Mouse (Mus musculus) E14TG2a.4 (cell line): ENCODE measurements around the gene Tfb2m.

Experiments
- H3K27me3 ChIP-seq: 2 replicates; pipeline ENCODE4 v1.6.1; 2014; ENCODE audit warnings: low read length, control low read depth; ENCODE audit not compliant: insufficient read depth
- H3K36me3 ChIP-seq: 2 replicates; pipeline ENCODE4 v1.6.1; 2014; ENCODE audit warnings: low read length, control low read depth; ENCODE audit not compliant: insufficient read depth
- H3K4me1 ChIP-seq: replicated peaks from 2 replicates; pipeline ENCODE4 v1.6.1; 2014; ENCODE audit warnings: low read depth, low read length, control low read depth
- H3K4me3 ChIP-seq: replicated peaks from 2 replicates; pipeline ENCODE4 v1.5.1; 2014; ENCODE audit warnings: mild to moderate bottlenecking, low read length
- H3K9me3 ChIP-seq: 2 replicates; pipeline ENCODE4 v1.6.1; 2014; ENCODE audit warnings: low read length, control low read depth
- CTCF ChIP-seq: conservative IDR thresholded peaks from 2 replicates; pipeline ENCODE4 v1.5.1; 2014; ENCODE audit warnings: low read length
- NANOG ChIP-seq: IDR thresholded peaks from 2 replicates; pipeline ENCODE4 v1.6.1; 2014; ENCODE audit warnings: borderline replicate concordance, low read length, mixed read lengths
- POU5F1 ChIP-seq: IDR thresholded peaks from 2 replicates; pipeline ENCODE4 v1.6.1; 2014; ENCODE audit warnings: low read length, borderline replicate concordance

Gene Tfb2m

DNA sequence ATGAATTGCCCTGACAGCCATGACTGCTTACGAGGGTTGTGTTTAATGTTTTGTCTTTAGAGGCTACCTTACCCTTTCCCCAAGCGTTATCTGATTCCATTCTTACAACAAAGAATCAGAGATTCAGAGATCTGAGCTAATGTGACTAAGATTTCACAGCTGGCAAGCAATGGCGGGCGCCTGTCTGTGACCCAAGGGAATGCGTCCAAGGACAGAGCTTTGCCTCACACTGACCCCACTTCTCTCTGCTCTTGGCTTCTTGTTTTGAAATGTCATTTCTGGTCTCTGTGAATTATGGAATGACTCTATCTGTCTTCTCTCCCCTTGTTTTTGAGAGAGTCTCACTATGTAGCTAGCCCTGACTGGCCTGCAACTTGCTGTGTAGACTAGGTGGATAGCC is 17.9 kb upstream of the Tfb2m start:
- H3K27me3 ChIP-seq, result no peaks in the 10 kb centered on the region
- peaks cover 4% of the 10 kb centered on the region; the same call in 1 of the 2 replicates for H3K36me3 ChIP-seq
- TF ChIP-seq NANOG (no peak), POU5F1 (no peak), CTCF (no peak)
- H3K9me3 ChIP-seq, result no peaks in the 10 kb centered on the region
- H3K4me1 ChIP-seq, result peaks cover 52% of the 10 kb centered on the region
- H3K4me3 ChIP-seq, result no peak overlapping the region

DNA sequence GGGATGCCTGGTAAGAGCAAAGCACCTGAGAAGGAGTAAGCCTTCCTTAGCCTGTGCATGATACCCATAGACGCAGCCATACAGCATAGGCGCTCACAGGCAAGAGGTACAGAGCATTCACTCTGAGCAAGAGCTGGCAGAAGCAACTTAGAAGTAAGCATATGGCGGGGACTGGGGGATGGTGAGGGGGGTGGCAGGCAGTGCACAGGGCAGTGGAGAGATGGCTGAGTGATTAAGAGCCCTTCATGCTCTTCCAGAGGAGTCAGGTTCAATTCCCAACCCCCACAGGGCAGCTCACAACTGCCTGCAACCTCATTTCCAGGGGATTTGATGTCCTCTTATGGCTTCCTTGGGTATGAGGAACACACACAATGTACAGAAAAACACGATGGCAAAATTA is 17.1 kb upstream of the Tfb2m start:
- Histone ChIP-seq H3K4me1 (peaks cover 46% of the 10 kb centered on the region), H3K4me3 (no peak overlapping the region), H3K36me3 (peaks cover 4% of the 10 kb centered on the region; the same call in 1 of the 2 replicates), H3K27me3 (no peaks in the 10 kb centered on the region), H3K9me3 (no peaks in the 10 kb centered on the region)
- no peak for TF ChIP-seq POU5F1
- TF ChIP-seq NANOG, result no peak
- TF ChIP-seq CTCF, result no peak

DNA sequence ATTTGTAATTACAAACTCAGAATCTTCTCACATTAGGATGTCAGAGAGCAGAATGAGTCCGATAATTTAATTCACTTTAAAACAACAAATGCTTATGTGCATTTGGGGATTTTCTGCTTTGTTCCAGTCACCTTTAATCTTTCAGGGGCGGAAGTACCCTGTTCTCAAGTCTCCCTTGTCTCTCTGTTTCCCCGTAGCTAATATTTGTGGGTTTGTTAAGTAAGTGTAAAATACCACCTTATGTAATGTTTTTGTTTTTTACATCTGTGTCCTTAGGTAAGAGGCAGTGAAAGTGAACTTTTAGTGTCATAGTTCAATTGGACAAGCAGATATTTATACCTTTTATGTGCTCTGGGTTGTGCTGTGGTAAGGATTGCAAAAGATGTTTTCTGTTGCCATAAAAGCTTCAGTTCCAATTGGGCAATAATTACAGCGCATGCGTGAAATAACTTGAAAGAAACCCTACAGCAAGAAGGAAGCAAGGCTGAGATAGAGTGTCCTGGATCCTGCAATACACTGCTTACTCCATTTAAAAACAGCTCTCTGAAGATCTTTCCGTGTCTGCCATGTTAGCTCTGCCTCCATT is 14.9 kb upstream of the Tfb2m start:
- Histone ChIP-seq H3K4me1 (peaks cover 36% of the 10 kb centered on the region), H3K4me3 (no peak overlapping the region), H3K9me3 (no peaks in the 10 kb centered on the region), H3K27me3 (no peaks in the 10 kb centered on the region), H3K36me3 (peaks cover 4% of the 10 kb centered on the region; the same call in 1 of the 2 replicates)
- TF ChIP-seq NANOG, result no peak

DNA sequence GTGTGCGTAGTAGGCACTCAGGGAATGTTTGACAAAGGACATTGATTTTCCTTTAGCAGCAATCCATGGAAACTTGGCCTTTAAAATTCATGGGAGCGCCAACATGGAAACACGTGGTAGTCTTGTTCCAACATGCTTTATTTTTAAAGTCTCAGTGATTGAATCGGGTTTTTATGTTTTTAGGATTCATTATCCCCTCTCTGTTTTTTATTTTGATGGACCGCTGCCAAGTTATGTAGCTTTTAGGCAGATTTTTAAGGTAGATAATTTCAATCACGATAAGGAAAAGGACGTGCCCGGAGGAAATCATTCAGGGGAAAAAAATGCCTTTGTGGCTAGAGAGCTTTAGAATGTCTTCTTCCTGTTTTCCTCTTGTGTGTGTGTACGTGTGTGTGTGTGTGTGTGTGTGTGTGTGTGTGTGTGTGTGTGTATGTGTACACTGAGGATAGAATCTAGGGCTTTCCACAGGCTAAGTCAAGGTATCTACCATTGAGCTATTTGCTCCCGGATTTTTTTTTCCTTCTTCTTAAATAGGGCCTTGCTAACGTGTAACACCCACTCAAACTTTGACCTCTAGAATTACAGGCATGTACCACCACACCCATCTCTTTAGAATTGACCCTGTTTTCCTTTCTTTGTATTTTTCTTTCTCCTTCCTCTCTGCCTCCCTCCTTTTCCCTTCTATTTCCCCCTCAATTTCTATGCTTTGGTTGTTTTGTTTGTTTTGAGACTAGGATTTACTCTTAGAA is 13.6 kb upstream of the Tfb2m start:
- Histone ChIP-seq H3K9me3 (no peaks in the 10 kb centered on the region), H3K4me3 (no peak overlapping the region), H3K4me1 (peaks cover 36% of the 10 kb centered on the region), H3K27me3 (no peaks in the 10 kb centered on the region), H3K36me3 (peaks cover 4% of the 10 kb centered on the region; the same call in 1 of the 2 replicates)
- TF ChIP-seq NANOG (no peak), POU5F1 (no peak), CTCF (no peak)

DNA sequence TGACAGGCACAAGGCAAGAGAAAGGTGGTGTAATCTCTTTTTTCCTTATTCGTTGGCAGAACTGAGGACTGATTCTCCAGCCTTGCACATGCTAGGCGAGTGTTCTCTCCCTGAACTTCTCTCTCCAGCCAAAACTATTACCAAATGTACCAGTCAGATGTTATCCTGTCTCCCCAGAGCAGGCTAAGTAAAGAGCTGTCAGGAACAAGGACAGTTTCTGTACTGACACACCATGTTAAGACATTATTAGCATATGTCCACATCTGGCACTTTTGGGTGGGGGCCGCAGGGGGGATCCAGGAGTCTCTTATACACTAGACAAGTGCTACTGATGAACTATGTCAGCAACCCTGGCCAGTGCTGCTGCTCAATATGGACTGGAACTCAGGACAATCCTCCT is 10.9 kb upstream of the Tfb2m start:
- Histone ChIP-seq H3K9me3 (no peaks in the 10 kb centered on the region), H3K4me3 (no peak overlapping the region), H3K27me3 (no peaks in the 10 kb centered on the region), H3K36me3 (peaks cover 4% of the 10 kb centered on the region; the same call in 1 of the 2 replicates), H3K4me1 (peaks cover 32% of the 10 kb centered on the region)
- TF ChIP-seq POU5F1, result no peak
- TF ChIP-seq NANOG, result no peak
- no peak for TF ChIP-seq CTCF

DNA sequence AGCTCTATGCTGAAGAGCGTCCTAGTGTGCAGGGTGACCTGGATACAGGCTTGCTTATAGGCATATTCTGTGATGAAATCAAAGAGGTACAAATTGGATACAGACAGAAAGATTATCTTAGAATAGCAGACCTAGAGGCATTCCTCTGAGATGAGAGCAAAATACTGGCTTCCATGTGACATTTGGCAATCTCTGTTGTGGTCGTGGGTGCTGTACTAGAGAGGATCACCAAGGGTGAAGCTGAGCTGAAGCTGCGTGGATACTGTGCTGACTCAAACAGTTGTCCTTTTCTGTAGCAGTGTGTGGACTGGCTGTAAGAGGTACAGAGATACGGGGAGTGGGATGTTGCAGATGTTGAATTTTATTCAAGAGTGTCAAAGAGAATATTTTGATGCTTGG is 7.9 kb upstream of the Tfb2m start:
- Histone ChIP-seq H3K36me3 (no peaks in the 10 kb centered on the region), H3K4me3 (no peak overlapping the region), H3K9me3 (no peaks in the 10 kb centered on the region), H3K27me3 (no peaks in the 10 kb centered on the region), H3K4me1 (peaks cover 16% of the 10 kb centered on the region)
- TF ChIP-seq POU5F1 (no peak), NANOG (no peak), CTCF (no peak)

DNA sequence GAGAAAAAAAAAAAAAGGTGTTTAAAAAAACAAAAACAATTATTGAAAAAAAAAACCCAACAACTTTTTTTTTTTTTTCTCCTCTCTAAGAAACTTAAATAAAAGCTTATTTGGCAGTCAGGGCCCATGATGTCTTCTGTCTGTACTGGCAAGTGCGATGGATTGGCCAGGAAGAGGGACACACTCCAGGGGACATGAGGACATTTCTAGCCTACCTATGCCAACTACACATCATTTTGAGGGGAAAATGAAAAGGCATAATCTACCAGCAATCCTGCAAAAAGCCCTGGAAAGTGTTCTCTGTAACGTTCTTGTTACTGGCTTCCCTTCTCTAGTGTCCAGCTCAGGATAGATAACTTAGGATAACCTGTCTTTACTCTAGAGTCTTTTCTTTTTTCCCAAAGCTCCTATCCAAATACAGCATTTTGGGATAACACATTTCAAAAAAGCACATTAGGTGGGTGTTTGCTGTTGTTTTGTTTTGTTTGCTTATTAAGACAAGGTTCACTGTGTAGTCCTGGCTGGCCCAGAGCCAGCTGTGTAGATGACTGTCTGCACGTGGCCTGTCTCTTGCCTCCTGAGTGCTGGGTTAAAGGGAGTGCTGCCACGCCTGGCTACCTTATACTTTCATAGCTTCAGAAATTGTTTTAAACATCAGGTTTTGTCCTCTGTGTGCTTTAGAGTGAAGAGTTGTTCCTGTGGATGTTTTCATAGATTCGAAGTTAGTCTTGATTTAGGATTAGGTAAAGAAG is 7.3 kb upstream of the Tfb2m start:
- no peaks in the 10 kb centered on the region for H3K9me3 ChIP-seq
- H3K27me3 ChIP-seq, result no peaks in the 10 kb centered on the region
- no peak for TF ChIP-seq POU5F1
- TF ChIP-seq NANOG, result no peak
- TF ChIP-seq CTCF, result no peak
- H3K4me1 ChIP-seq, result peaks cover 16% of the 10 kb centered on the region
- no peak overlapping the region for H3K4me3 ChIP-seq
- no peaks in the 10 kb centered on the region for H3K36me3 ChIP-seq

DNA sequence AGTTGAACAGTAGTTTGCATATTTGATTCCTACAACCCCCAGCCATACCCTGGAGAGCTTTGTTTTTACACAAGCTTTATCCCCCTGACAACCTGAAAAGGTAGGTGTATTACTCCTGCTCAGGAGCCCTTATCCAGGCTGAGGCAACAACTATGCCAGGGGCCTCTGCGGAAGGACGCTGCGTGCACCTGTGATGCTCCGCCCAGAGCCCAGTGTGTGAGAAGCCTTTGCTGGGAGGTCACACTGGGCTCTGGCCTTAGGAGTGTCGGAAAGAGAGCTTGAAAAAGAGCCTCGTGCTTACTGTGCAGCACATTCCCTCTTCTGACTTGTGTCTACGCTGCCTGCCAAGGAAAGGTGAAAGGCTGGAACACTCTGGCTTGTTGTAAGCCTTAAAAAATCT is 6.7 kb upstream of the Tfb2m start:
- no peaks in the 10 kb centered on the region for H3K9me3 ChIP-seq
- peak overlapping the region; percentile 33 for H3K4me3 ChIP-seq
- H3K36me3 ChIP-seq, result no peaks in the 10 kb centered on the region
- peaks cover 22% of the 10 kb centered on the region for H3K4me1 ChIP-seq
- no peaks in the 10 kb centered on the region for H3K27me3 ChIP-seq
- TF ChIP-seq NANOG (no peak), CTCF (no peak), POU5F1 (no peak)

DNA sequence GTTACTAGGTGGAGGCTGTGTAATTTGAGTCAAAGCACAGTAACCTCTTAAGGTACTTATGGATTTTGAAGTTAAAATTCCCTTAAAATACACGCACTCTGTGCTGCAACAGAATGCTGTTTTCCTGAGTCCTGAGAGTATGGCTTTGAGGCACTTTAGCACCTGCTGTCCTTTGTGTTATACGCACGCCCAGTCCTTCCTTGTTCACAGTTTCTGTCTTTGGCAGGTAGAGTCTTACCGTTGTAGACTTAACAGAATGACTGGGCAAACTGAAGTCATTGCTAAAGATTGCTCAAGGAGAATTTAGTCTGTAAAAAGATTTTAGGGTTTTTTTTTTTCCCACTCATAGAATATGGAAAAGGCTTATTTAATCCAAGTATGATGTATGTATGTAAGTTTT is 5.9 kb upstream of the Tfb2m start:
- H3K9me3 ChIP-seq, result no peaks in the 10 kb centered on the region
- H3K4me1 ChIP-seq, result peaks cover 30% of the 10 kb centered on the region
- no peaks in the 10 kb centered on the region for H3K36me3 ChIP-seq
- H3K27me3 ChIP-seq, result no peaks in the 10 kb centered on the region
- TF ChIP-seq POU5F1, result no peak
- no peak for TF ChIP-seq NANOG
- TF ChIP-seq CTCF, result no peak
- no peak overlapping the region for H3K4me3 ChIP-seq
